Mouse (Mus musculus) thymus, postnatal 36 days (tissue): Measurements from ENCODE around the gene Ephb4.

Experiments
- DNase-seq, 2 experiments: peaks; one replicate each; pipeline ENCODE4 v3.0.0; 2022; ENCODE audit warnings: mixed read lengths in 2 of 2

Ephb4 gene

DNA sequence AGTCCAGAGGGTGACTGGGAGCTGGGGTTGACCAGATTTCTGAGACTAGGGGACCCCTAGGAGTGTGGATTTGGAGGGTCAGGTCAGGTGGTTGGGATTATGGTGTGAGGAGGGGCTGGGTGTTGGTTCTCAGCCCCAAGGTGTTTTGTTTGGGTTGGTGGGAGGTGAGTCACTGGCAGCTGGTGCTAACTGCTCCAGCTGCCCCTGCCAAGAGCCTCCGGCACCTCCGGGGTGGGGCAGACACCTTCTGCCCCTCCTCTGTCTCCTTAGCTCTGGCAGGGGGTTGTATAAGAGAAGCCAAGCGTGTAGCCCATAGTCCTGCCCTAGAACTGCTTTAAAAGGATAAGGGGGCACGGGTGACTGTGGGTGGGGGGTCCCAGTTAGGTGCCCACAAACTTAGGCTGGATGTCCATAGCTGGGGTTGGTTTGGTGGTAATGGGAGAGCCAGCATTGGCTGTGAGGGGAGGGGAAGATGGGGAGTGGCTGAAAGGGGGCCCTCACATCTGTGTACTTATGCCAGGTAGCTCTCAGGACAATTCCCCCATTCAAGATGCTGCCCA lies 24.7 kb downstream of the Ephb4 start:
- no peak for DNase-seq

DNA sequence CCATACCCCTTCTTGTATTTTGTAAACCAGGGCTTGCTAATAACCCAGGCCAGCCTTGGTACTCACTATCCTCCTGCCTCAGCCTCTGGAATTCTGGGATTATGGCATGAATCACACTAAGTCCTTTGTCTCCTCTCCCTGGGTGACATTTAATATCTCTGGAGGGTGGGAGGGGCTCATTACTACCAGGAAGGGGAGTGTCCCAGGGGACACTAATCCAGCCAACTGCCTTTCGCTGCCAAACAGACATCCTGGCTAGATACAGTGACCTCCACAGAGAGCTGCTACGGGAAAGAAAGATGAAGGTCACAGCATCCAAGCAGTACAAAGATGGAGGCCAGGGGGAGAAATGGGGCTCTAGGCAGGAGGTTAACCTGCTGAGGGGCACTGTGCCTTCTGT lies 25.7 kb downstream of the Ephb4 start:
- DNase-seq = no peak

DNA sequence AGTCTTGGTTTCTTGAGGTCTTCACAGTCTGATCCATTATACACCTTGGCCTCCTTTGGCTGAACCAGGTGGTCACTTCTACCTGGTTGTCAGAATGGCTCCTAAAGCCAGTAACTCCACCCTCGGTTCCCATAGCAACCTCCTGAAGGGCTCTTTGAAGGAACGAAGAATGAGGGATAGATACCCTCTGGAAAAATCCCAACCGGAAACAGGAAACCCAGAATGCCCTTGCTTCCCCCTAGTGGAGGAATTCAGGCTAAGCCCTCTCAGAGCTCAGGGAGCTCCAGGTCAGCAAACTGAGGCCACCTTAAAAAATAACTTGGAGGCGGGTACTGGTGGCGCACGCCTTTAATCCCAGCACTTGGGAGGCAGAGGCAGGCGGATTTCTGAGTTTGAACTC lies 26.3 kb downstream of the Ephb4 start:
- DNase-seq = no peak

DNA sequence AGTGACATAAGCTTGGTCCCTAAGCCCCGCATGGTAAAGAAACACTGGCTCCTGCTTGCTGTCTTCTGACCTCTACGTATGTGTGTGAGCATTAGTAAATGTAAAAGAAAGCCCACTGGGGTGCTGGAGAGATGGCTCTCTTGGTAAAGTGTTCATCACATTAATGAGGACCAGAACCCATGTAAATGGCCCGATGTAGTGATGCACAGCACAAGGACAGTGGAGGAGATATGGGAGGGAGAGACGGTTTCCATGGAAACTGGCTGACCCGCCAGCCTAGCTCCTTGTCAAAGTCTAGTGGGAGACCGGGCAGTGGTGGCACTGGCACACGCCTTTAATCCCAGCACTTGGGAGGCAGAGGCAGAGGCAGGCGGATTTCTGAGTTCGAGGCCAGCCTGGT lies 26.8 kb downstream of the Ephb4 start:
- DNase-seq = no peak

DNA sequence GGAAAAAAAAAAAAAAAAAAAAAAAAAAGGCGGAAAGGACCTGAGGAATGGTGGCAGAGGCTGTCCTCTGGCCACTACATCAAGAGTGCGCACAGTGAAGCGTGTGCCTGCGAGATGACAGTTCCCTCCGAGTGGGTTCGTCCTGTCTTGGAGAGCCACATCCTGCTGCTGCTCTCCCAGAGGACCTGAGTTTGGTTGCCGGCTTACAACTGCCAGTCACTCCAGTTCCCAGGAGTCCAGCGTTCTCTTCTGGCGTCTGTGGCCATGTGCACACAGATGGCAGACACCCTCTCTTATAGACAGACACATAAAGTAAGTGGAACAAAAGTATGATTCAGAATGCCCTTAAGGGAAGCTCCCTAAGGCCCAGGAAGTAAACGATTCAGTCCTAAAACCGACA lies 27.3 kb downstream of the Ephb4 start:
- no peak for DNase-seq

DNA sequence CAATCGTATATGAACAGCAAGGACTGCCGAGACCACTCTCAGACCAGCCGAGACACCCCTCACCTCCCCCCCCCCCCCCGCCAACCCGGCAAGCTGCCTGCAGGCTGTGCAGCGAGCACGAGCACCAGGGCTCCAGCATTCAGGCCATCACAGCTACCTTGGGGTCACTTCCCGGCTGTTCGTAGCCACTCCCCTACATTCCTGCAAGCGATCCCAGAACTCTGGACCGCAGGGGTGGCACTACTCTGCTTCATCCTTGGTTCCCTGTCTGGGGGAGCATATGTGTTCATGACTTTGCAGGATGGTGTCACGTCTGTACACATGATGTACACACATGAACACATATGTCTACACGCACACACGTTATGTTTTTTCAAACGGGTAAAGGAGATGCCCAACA lies 27.7 kb downstream of the Ephb4 start:
- DNase-seq = no peak

- DNase-seq = peak; percentile 54 to 66
Observed at GRCm38 (mm10) chr5:137381152-137381551, 31.2 kb downstream of the Ephb4 start.

DNA sequence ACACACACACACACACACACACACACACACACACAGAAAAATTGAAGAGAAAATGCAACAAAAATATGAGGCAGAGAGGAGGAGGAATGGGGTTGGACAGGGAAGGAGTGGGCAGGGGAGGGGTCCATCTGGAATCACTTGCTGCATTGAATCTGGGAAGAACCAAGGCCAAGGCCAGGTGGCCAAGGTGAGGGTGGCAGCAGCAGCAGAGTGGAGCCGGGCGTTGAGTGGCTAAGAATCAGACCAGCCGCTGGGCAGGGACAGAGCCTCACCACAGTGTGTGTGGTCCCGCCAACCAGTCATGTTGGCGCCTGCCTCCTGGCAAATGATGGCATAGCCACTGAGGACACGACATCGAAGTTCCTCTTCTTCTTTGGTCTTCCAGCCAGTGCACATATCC lies 33.5 kb downstream of the Ephb4 start:
- no peak for DNase-seq

DNA sequence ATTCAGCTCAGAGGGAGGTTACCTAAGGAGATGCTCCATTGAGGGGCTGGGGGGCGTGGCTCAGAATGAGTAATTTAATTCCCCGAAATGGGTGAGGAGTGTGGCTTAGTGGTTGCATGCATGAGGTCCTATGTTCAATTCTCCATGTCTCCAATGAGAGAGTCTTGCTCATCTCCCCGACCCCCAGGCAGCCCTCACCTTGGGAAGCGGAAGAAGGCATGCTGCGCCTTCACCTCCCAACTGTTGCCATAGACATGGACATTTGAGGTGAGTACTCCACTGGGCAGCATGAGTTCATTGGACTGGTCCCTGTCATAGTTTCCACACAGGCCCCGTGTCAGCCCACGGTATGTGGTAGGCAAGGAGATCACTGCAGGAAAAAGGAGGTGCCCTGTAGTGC lies 36.8 kb downstream of the Ephb4 start:
- DNase-seq = no peak

- no peak for DNase-seq
Observed at GRCm38 (mm10) chr5:137391641-137392040, 41.7 kb downstream of the Ephb4 start.

DNA sequence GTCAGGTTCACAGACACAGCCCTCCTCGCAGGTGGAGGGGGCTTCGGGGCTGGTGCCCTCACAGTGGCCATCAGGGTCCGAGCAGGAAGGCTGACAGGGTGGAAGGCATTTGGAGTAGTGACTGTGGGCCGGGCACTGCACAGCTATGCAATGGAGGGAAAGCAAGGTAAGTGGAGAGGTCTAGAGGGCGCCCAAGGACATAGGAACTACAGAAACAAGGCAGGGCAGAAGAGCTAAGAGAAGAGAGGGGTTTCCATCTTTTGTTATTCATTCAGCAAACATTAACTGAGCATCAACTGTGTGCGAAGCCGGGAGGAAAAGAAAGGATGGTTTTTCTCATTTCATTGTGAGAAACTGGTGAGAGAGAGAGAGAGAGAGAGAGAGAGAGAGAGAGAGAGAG lies 44.5 kb downstream of the Ephb4 start:
- DNase-seq = no peak

DNA sequence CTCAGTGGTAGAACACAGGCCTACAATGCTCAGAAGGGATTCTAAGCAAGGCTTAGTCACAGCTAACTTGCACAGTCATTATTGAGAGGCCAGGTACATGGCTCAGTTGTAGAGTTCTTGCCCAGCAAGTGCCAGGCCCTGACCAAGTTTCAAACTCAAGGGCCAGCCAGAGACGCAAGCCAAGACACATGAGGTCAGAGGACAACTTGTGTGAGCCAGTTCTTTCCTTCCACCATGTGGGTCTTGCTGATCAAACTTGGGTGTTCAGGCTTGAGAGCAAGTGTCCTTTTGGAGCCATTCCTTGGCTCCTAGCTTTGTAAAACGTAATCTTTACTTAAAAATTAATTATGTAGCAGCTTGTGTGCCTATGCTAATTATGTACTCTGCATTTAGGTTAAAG lies 54.2 kb downstream of the Ephb4 start:
- no peak for DNase-seq

DNA sequence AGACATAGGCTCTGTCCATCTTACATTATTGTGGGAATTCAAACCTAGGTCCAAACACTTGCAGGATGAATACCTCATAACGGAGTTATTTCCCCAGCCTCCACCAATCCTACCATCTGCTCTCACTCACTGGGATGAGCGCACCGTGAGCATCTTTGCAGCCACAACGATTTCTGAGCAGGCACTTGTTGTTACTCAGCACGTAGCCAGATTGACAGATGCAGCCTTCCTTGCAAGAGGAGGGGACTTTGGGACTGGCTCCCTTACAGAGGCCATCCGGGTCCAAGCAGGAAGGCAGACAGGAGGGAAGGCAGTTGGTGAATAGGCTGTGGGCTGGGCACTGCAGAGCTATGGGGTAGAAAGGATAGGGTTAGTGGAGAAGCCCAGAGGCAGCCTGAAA lies 59.5 kb downstream of the Ephb4 start:
- DNase-seq = no peak

- no peak for DNase-seq
Observed at GRCm38 (mm10) chr5:137410066-137410465, 60.2 kb downstream of the Ephb4 start.

- DNase-seq = no peak
Observed at GRCm38 (mm10) chr5:137410549-137410948, 60.6 kb downstream of the Ephb4 start.

- no peak for DNase-seq
Observed at GRCm38 (mm10) chr5:137411235-137411634, 61.3 kb downstream of the Ephb4 start.

DNA sequence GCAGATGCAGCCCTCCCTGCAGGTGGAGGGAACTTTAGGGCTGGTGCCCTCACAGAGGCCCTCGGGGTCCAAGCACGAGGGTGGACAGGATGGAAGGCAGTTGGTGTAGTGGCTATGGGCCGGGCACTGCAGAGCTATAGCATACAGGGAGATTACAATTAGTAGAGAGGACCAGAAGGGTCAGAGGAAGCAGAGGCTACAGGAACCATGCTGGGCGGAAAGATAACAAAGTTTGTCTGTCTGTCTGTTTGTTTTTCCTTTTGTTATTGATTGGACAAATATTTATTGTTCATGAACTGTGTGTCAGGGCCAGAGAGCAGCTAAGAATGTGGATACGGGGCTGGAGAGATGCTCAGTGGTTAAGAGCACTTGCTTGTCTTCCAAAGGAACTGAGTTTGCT lies 64.3 kb downstream of the Ephb4 start:
- DNase-seq = no peak

GRCm38 (mm10) chr5:137419105-137419504 lies 69.2 kb downstream of the Ephb4 start:
- no peak for DNase-seq

DNA sequence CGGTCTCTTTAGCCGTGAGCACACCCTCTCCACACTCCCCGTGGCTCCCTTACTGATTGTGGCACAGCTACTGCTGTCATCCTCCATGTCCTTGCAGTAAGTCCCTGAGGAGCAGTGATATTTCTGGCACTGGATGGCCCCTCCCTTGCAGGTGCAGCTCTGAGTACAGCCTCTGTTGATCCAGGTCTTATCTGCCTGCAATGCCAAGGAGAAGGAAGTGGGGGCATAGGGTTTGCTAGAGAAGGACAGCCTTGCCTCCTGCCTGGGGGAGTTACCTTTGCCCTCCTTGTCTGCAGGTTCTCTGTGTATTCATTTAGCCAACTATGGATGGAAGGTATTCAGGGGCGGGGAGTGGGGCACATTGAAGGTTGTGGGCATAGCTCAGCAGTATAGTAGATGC lies 69.9 kb downstream of the Ephb4 start:
- DNase-seq = no peak

GRCm38 (mm10) chr5:137425648-137426047 lies 75.7 kb downstream of the Ephb4 start:
- peak; percentile 6 to 32 for DNase-seq
